ENCODE assay signal across 33 mouse cellular contexts in genomic region chr15:80586296-80586695, GRCm38 (mm10). TPM values are rescaled to one million over a fixed set of nuclear protein-coding genes. Genes with fewer than 3 reads are reported as not detected.
DNase-seq lines count a peak whose midpoint lies in the region; ATAC-seq and TF ChIP-seq lines count a peak whose summit lies in the region.
"Had no signal": no experiment of that assay in that cellular context is flagged by ENCODE, and none has a peak within 500 bp of the region (broad histone marks: within the 10 kb centered on the region; RNA-seq: fewer than 3 reads in every experiment).

No protein-coding gene starts in this region.

- H3K4me2 ChIP-seq in lung, postnatal 0 days (replicated peaks; ENCODE audit: low read depth, low read length), result no peak overlapping the region
- H3K4me2 ChIP-seq in midbrain, embryonic 12.5 days (replicated peaks), result 0 out of 2 replicates have a peak overlapping the region, but pooled peaks have one; percentile 17
- no peak overlapping the region for H3K4me2 ChIP-seq in midbrain, embryonic 15.5 days
- H3K4me2 ChIP-seq: embryonic facial prominence, embryonic 13.5 days; forebrain, embryonic 12.5 days; heart, embryonic 11.5 days; hindbrain, embryonic 12.5 days; hindbrain, embryonic 15.5 days had no signal

- H3K36me3 ChIP-seq in lung, postnatal 0 days (ENCODE audit: insufficient read depth, low read length), result no peaks in the 10 kb centered on the region
- no peaks in the 10 kb centered on the region for H3K36me3 ChIP-seq in midbrain, embryonic 12.5 days
- H3K36me3 ChIP-seq in midbrain, embryonic 15.5 days (replicated peaks), result no peaks in the 10 kb centered on the region
- H3K36me3 ChIP-seq: embryonic facial prominence, embryonic 10.5 days; embryonic facial prominence, embryonic 13.5 days; forebrain, embryonic 12.5 days; G1E; hindbrain, embryonic 12.5 days; hindbrain, embryonic 15.5 days had no signal

- no peak for ATAC-seq in lung, postnatal 0 days
- no peak for ATAC-seq in midbrain, embryonic 12.5 days (ENCODE audit: low FRiP score, low read depth)
- no peak for ATAC-seq in midbrain, embryonic 15.5 days (replicated peaks)
- ATAC-seq: activated CD4-positive, CD25-positive, alpha-beta regulatory T cell, adult 4 months; forebrain, postnatal 0 days; Patski had no signal

- no peak overlapping the region for H3K9ac ChIP-seq in lung, postnatal 0 days (replicated peaks; ENCODE audit: low read depth)
- no peak overlapping the region for H3K9ac ChIP-seq in midbrain, embryonic 12.5 days (replicated peaks)
- no peak overlapping the region for H3K9ac ChIP-seq in midbrain, embryonic 15.5 days
- H3K9ac ChIP-seq: embryonic facial prominence, embryonic 13.5 days; forebrain, embryonic 12.5 days; forebrain, postnatal 0 days; hindbrain, embryonic 12.5 days; hindbrain, embryonic 15.5 days had no signal

- no peak overlapping the region for H3K27ac ChIP-seq in lung, postnatal 0 days (ENCODE audit: low read length)
- no peak overlapping the region for H3K27ac ChIP-seq in midbrain, embryonic 12.5 days (replicated peaks)
- H3K27ac ChIP-seq in midbrain, embryonic 15.5 days, result no peak overlapping the region
- H3K27ac ChIP-seq: embryonic facial prominence, embryonic 10.5 days; embryonic facial prominence, embryonic 13.5 days; forebrain, embryonic 12.5 days; gastrocnemius, adult 2 months; hindbrain, embryonic 12.5 days; hindbrain, embryonic 15.5 days had no signal

- H3K9me3 ChIP-seq in lung, postnatal 0 days (ENCODE audit: low read length), result no peaks in the 10 kb centered on the region
- no peaks in the 10 kb centered on the region for H3K9me3 ChIP-seq in midbrain, embryonic 12.5 days
- no peaks in the 10 kb centered on the region for H3K9me3 ChIP-seq in midbrain, embryonic 15.5 days
- H3K9me3 ChIP-seq: embryonic facial prominence, embryonic 10.5 days; embryonic facial prominence, embryonic 13.5 days; forebrain, embryonic 12.5 days; G1E; hindbrain, embryonic 12.5 days; hindbrain, embryonic 15.5 days had no signal

- TF ChIP-seq CTCF in lung, postnatal 0 days (IDR thresholded peaks at IDR 0.05), result no peak

- no peak overlapping the region for H3K4me3 ChIP-seq in lung, postnatal 0 days (ENCODE audit: low read depth, low read length)
- H3K4me3 ChIP-seq in midbrain, embryonic 12.5 days, result no peak overlapping the region
- no peak overlapping the region for H3K4me3 ChIP-seq in midbrain, embryonic 15.5 days
- H3K4me3 ChIP-seq: embryonic facial prominence, embryonic 10.5 days; embryonic facial prominence, embryonic 13.5 days; erythroblast, embryonic 14.5 days; forebrain, embryonic 12.5 days; gastrocnemius, adult 2 months; hindbrain, embryonic 12.5 days; hindbrain, embryonic 15.5 days had no signal

- no peak for TF ChIP-seq EP300 in lung, postnatal 0 days (IDR thresholded peaks at IDR 0.05)

- DNase-seq in lung, postnatal 0 days (ENCODE audit: low spot score), result peak; percentile 13
- DNase-seq in lung, postnatal 14 days, result no peak
- DNase-seq in ES-CJ7 (ENCODE audit: low read depth, low spot score), result peak; percentile 33
- DNase-seq in ZHBTc4 (ENCODE audit: low read depth, low spot score), result peak; percentile 72
- no peak for DNase-seq in spleen, adult 12 weeks (ENCODE audit: low spot score)
- no peak for DNase-seq in thymus, postnatal 36 days
- DNase-seq: adrenal gland, adult 8-10 months; adrenal gland, postnatal 25 days; cerebellum, adult 11-12 months; cerebellum, adult 8-10 months; cerebellum, postnatal 10 days; cerebellum, postnatal 36 days; embryo, embryonic 11 days; forebrain, postnatal 0 days; gastrocnemius, adult 2 months; gastrocnemius, postnatal 14 days; heart, adult 11 months had no signal

- H3K27me3 ChIP-seq in lung, postnatal 0 days (replicated peaks; ENCODE audit: insufficient read depth, low read length), result no peaks in the 10 kb centered on the region
- H3K27me3 ChIP-seq in midbrain, embryonic 12.5 days, result no peaks in the 10 kb centered on the region; the same call in 1 of the 2 replicates
- H3K27me3 ChIP-seq in midbrain, embryonic 15.5 days (replicated peaks), result 0 out of 2 replicates have a peak, but pooled peaks cover 3% of the 10 kb centered on the region
- H3K27me3 ChIP-seq: hindbrain, embryonic 15.5 days had no signal

- 31% methylated on average over 3 of the region's 4 CpGs for WGBS in lung, postnatal 0 days
- 15% methylated on average over 4 of the region's 4 CpGs for WGBS in midbrain, embryonic 12.5 days
- WGBS in midbrain, embryonic 15.5 days, result 12% methylated on average over 4 of the region's 4 CpGs

- H3K4me1 ChIP-seq in lung, postnatal 0 days (ENCODE audit: insufficient read depth, low read depth, low read length), result no peaks in the 10 kb centered on the region
- H3K4me1 ChIP-seq in midbrain, embryonic 12.5 days, result peaks cover 19% of the 10 kb centered on the region
- H3K4me1 ChIP-seq in midbrain, embryonic 15.5 days, result peaks cover 13% of the 10 kb centered on the region

RNA-seq across cellular contexts. Expression of gene Grap2, which starts 13.9 kb away (rescaled TPM):
- 1.9 and 2.2 TPM in 2 replicates for polyA plus RNA-seq in lung, postnatal 0 days (2015; fragmentation: Nextera tagmentation; extraction: Ambion mirVana)
- 3.0 and 3.7 TPM in 2 replicates for polyA plus RNA-seq in midbrain, embryonic 12.5 days (2016; fragmentation: Nextera tagmentation; extraction: Ambion mirVana)
- polyA plus RNA-seq in midbrain, embryonic 15.5 days (2015; fragmentation: Nextera tagmentation; extraction: Ambion mirVana), result 0.41 and 0.46 TPM in 2 replicates
- polyA plus RNA-seq: forebrain, postnatal 0 days; Patski had no signal

RNA-seq across cellular contexts. Expression of gene Enthd1, which starts 21.3 kb away (rescaled TPM):
- polyA plus RNA-seq in lung, postnatal 0 days (2015; fragmentation: Nextera tagmentation; extraction: Ambion mirVana), result not detected in 2 replicates
- polyA plus RNA-seq in midbrain, embryonic 12.5 days (2016; fragmentation: Nextera tagmentation; extraction: Ambion mirVana), result not detected in 2 replicates
- not detected in 2 replicates for polyA plus RNA-seq in midbrain, embryonic 15.5 days (2015; fragmentation: Nextera tagmentation; extraction: Ambion mirVana)
- polyA plus RNA-seq: brain, embryonic 14.5 days; cortical plate, adult 2 months; embryonic facial prominence, embryonic 10.5 days; embryonic facial prominence, embryonic 13.5 days; erythroblast, embryonic 14.5 days; forebrain, embryonic 12.5 days; forebrain, postnatal 0 days; G1E; heart, embryonic 11.5 days; heart, embryonic 14.5 days; heart, postnatal 0 days; hindbrain, embryonic 12.5 days; hindbrain, embryonic 15.5 days; Patski had no signal

Comparison
In these comparisons a context has a peak if more than half of its experiments do, and no peak if none do; other contexts are left out.
1. DNase-seq: peak in lung, postnatal 0 days (single experiment), ES-CJ7 (single experiment) and ZHBTc4 (single experiment); none in lung, postnatal 14 days (single experiment), spleen, adult 12 weeks (single experiment) and thymus, postnatal 36 days (0 of 2).